Mouse (Mus musculus) liver, embryonic 12.5 days (tissue): ENCODE measurements around the gene Tut1. TPM values are rescaled to one million over a fixed set of nuclear protein-coding genes. Genes with fewer than 3 reads are reported as not detected.
A peak's percentile ranks its signal among the peaks of the same experiment; 100 is the strongest.
"Not testable (repeated sequence)": the region's sequence is repeated elsewhere in the genome, so short reads cannot be mapped to it uniquely, and the experiment has no call there.

ENCODE experiments used
- ATAC-seq: fragments of 200-750 bp; cut with Nextera tagmentation; 2 replicates; pipeline ENCODE4 v1.8.0; 2017; ENCODE audit warnings: moderate number of reproducible peaks, mild to moderate bottlenecking, moderate library complexity
- H3K27ac ChIP-seq: fragments of 300-500 bp; sonication (generic); 2 replicates; pipeline ENCODE4 v1.5.1; 2016; ENCODE audit warnings: mild to moderate bottlenecking
- H3K27me3 ChIP-seq: fragments of 300-500 bp; sonication (generic); replicated peaks from 2 replicates; pipeline ENCODE4 v1.6.1; 2016; ENCODE audit warnings: mild to moderate bottlenecking, moderate library complexity
- H3K36me3 ChIP-seq: fragments of 300-500 bp; sonication (generic); 2 replicates; pipeline ENCODE4 v1.6.1; 2016; ENCODE audit warnings: mild to moderate bottlenecking, moderate library complexity
- H3K4me1 ChIP-seq: fragments of 300-500 bp; sonication (generic); 2 replicates; pipeline ENCODE4 v1.6.1; 2016
- H3K4me2 ChIP-seq: fragments of 300-500 bp; sonication (generic); 2 replicates; pipeline ENCODE4 v1.6.1; 2016; ENCODE audit warnings: mild to moderate bottlenecking, moderate library complexity
- H3K4me3 ChIP-seq: fragments of 300-500 bp; sonication (generic); 2 replicates; pipeline ENCODE4 v1.5.1; 2016; ENCODE audit warnings: mild to moderate bottlenecking, moderate library complexity
- H3K9ac ChIP-seq: fragments of 300-500 bp; sonication (generic); 2 replicates; pipeline ENCODE4 v1.6.1; 2016; ENCODE audit warnings: mild to moderate bottlenecking, moderate library complexity
- H3K9me3 ChIP-seq: fragments of 300-500 bp; sonication (generic); replicated peaks from 2 replicates; pipeline ENCODE4 v1.6.1; 2016; ENCODE audit warnings: mild to moderate bottlenecking, moderate library complexity
- WGBS: fragments of 180-500 bp; shearing (Covaris S2); methylation state at CpG from one replicate; pipeline ENCODE4 v1.1.7; 2016; ENCODE audit not compliant: insufficient replicate concordance; 5-methylcytosine and 5-hydroxymethylcytosine counted together
- polyA plus RNA-seq: library from polyadenylated mRNA; unstranded; fragments of >200 nt; fragmentation: Nextera tagmentation; extraction: Ambion mirVana; gene quantifications from 2 replicates; pipeline ENCODE4 v1.2.1, GENCODE M21; 2016

Tut1 gene
- polyA plus RNA-seq, 1 experiment from 2014 or later: 27.7 TPM

DNA sequence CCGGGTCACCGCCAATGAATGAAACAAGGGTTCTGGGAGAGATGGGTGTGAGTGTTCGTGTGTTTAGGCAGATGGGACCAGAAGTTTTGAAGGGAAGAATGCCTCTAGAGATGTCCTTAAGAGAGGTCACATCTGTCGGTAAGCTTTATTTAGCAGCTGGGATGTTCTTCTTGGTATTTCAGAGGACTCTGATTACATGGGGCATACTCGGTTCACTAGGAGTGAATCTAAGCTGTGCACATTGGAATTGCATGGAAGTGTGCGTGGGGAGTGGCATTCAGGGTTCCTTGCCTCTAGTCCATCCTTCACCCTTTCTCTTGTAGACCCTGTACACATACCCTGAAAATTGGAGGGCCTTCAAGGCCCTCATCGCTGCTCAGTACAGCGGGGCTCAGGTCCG lies 14.2 kb downstream of the Tut1 start:
- H3K9me3 ChIP-seq: no peaks in the 10 kb centered on the region
- peak overlapping the region; percentile 82 for H3K27ac ChIP-seq
- peak overlapping the region; percentile 89 for H3K4me2 ChIP-seq
- H3K9ac ChIP-seq: peak overlapping the region; percentile 90
- no peaks in the 10 kb centered on the region for H3K27me3 ChIP-seq
- 2% methylated on average over 9 of the region's 9 CpGs for WGBS
- H3K4me1 ChIP-seq: peaks cover 51% of the 10 kb centered on the region
- ATAC-seq: no peak
- peaks cover 80% of the 10 kb centered on the region for H3K36me3 ChIP-seq
- H3K4me3 ChIP-seq: peak overlapping the region; percentile 80

DNA sequence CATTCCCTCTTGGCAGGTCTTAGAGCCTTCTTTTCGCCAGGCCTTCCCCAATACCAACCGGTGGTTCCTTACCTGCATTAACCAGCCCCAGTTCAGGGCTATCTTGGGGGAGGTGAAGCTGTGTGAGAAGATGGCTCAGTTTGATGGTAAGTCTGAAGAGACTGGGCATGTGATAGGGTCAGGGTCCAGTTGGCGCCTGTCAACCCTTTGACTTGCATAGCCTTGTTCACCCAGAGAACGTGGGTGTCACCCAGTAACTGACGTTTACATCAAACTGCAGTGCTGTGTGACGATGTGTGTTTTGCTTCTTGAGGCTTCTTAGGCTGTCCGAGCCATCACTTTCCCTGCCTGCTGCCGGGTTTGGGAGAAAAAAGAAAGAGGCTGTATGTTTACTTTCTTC lies 18.8 kb downstream of the Tut1 start:
- H3K4me3 ChIP-seq, H3K9ac ChIP-seq, H3K9me3 ChIP-seq, H3K27me3 ChIP-seq, H3K4me2 ChIP-seq, ATAC-seq, H3K27ac ChIP-seq: not testable (repeated sequence)
- 70% methylated on average over 8 of the region's 8 CpGs for WGBS
- H3K36me3 ChIP-seq: peaks cover 92% of the 10 kb centered on the region
- peaks cover 49% of the 10 kb centered on the region for H3K4me1 ChIP-seq

DNA sequence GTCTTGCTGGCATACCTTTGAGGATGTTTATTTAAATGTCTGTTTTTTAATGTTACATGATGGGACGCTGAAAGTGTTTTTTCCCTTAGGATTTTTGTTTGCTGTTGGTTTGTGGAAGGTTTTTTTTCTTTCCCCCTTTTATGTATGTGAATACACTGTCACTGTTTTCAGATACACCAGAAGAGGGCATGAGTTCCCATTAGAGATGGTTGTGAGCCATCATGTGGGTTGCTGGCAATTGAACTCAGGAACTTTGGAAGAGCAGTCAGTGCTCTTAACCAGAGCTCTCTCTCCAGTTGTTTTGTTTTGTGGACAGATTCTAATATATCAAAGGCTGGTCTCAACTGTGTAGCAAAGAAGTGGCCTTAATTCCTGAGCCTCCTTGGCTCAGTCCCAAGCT lies 21.0 kb downstream of the Tut1 start:
- Histone ChIP-seq H3K9ac (no peak overlapping the region), H3K27me3 (no peaks in the 10 kb centered on the region), H3K4me1 (peaks cover 32% of the 10 kb centered on the region), H3K36me3 (peaks cover 100% of the 10 kb centered on the region), H3K4me3 (no peak overlapping the region), H3K27ac (no peak overlapping the region), H3K4me2 (no peak overlapping the region), H3K9me3 (no peaks in the 10 kb centered on the region)
- 76% methylated on average over 1 of the region's 1 CpGs for WGBS
- ATAC-seq: no peak

DNA sequence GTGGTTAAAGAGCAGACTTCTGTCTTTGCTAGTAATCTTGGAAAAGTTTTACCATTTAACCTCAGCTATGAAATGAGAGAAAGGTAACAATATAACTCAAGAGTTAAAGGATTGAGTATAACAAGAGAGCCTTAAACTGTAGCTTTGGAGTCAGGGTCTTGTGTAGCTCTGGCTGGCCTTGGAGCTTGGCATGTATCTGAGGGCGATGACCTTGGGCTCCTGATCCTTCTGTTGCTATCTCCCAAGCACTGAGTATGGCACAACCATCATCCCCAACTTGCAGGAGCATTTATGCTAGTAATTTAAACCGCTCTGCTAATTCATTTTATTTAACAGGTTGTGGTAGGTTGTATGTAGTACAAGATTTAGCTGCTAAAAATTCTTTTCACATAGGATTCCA lies 21.8 kb downstream of the Tut1 start:
- Histone ChIP-seq H3K27ac (no peak overlapping the region), H3K9me3 (no peaks in the 10 kb centered on the region), H3K4me1 (peaks cover 34% of the 10 kb centered on the region), H3K4me2 (no peak overlapping the region), H3K4me3 (no peak overlapping the region), H3K9ac (no peak overlapping the region), H3K36me3 (peaks cover 100% of the 10 kb centered on the region), H3K27me3 (no peaks in the 10 kb centered on the region)
- 81% methylated on average over 2 of the region's 2 CpGs for WGBS
- ATAC-seq: no peak

DNA sequence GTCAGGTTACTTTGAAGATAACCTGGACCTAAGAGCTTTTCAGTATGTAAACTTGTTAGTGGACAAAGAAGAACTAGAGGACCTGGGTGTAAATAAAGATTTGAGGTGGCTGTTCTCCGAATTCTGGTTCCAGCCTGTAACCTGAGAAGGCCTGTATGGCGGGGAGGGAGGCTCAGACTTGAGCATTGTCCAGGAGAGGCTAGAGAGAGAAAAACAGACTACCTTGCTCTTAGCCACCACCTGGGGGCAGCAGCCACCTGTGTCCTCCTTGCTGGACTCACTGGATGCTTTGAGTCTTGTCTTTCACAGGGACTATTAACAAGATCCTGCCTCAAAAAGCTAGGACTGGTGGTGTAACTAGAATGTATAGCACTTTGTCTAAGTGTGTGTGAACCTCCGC lies 22.9 kb downstream of the Tut1 start:
- H3K36me3 ChIP-seq: peaks cover 95% of the 10 kb centered on the region
- H3K4me3 ChIP-seq: no peak overlapping the region
- ATAC-seq: no peak
- H3K4me1 ChIP-seq: peaks cover 31% of the 10 kb centered on the region
- H3K9me3 ChIP-seq: no peaks in the 10 kb centered on the region
- 68% methylated on average over 3 of the region's 3 CpGs for WGBS
- no peak overlapping the region for H3K4me2 ChIP-seq
- no peaks in the 10 kb centered on the region for H3K27me3 ChIP-seq
- H3K27ac ChIP-seq: no peak overlapping the region
- no peak overlapping the region for H3K9ac ChIP-seq

DNA sequence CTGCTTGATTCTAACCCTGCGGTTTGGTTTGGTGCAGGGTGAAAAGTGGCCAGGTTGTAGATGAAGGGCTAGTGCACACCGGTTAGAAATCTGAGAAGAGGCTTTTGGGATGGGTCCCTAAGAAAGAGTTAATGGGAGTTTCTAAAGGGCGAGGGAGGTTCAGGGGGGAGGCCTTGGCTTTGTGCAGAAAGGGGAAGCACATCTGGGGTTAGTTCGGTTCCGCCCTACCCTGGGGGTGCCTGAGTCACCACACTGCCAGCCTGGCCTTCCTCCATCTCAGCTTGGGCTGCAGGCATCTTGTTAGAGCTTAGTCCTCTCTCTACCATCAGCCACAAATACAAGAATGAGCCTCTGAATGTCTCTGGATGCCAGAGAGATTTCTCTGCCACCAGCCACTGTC lies 27.1 kb downstream of the Tut1 start:
- ATAC-seq: no peak
- peaks cover 4% of the 10 kb centered on the region for H3K27me3 ChIP-seq
- no peak overlapping the region for H3K4me3 ChIP-seq
- no peaks in the 10 kb centered on the region for H3K9me3 ChIP-seq
- peaks cover 43% of the 10 kb centered on the region for H3K4me1 ChIP-seq
- WGBS: 43% methylated on average over 5 of the region's 5 CpGs
- H3K27ac ChIP-seq: 0 out of 2 replicates have a peak overlapping the region, but pooled peaks have one; percentile 37
- no peak overlapping the region for H3K9ac ChIP-seq
- H3K36me3 ChIP-seq: peaks cover 53% of the 10 kb centered on the region
- no peak overlapping the region for H3K4me2 ChIP-seq

DNA sequence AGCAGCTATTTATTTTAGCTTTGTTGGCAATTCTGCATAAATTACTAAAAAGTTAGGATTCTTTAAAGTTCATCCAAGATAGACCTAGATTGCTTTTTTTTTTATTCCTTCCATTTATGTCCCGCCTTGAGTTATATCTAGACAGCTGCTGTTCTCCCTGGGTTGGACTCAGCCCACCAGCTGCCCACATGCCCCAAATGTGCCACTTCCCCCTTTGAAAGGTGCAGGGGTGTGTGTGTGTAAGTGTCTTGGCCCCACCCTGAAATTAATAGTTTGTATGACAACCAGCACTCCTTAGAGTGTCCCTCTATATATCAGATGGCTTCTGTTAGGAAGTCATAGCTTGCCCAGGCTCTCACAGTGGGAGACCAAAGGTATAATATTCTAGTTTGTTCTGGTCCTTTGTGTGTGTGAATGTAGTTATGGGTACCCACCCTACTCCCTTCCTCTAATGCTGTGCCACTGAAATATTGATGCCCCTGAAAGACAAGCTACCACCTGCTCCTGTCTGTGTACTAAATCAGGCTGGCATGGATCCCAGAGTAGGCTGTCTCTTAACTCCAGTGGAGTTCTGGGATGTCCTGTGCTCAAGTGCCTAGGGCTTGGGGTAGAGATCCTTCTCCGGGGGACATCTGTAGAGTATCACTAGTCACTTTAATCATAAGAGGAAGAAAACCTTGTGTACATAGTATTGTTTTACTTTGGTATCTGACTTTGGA lies 28.0 kb downstream of the Tut1 start:
- no peak overlapping the region for H3K27ac ChIP-seq
- ATAC-seq: no peak

DNA sequence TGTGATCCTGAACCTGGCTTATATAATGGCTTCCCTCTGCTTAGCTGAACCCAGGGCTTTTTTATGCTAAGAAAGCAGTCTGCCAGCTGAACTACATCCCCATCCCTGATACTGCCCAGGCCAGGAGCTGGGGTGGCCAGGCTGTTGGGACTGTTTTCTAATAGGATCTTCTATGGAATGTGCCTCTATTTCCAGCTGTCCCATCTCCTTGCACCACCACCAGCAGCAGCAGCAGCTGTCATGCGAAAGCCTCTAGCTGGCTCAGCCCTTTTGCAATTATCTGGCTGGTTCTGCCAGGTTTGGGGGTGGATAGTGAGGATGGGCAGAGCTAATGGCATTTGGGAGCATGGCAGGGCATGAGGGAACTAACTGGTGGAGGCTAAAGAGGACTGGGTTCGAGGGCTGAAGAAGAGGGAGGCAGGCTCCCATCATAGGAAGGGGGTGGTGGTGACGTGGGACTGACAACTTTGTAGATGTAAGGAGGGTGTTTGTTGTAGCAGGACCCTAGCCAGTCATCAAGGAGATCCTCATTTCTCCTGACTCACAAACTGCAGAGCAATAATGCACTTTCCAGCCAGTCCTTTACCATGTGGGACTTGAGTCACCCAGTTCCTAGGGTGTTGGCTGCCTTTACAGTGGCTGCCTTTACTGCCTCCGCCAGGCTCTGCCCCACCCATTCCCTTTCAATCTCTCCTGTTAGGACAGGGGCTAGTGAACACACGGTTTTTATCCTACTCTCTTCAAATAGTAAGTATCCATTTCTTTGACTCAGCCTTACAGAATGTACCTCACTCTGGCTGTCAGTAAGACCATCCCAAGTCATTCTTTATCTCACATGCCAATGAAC lies 28.9 kb downstream of the Tut1 start:
- H3K36me3 ChIP-seq: peaks cover 35% of the 10 kb centered on the region
- H3K9ac ChIP-seq: no peak overlapping the region
- H3K4me1 ChIP-seq: peaks cover 43% of the 10 kb centered on the region
- ATAC-seq: peak; percentile 14; the same call in 1 of the 2 replicates
- peaks cover 21% of the 10 kb centered on the region for H3K27me3 ChIP-seq
- H3K4me3 ChIP-seq: no peak overlapping the region
- no peaks in the 10 kb centered on the region for H3K9me3 ChIP-seq
- 36% methylated on average over 5 of the region's 5 CpGs for WGBS
- H3K27ac ChIP-seq: no peak overlapping the region
- no peak overlapping the region for H3K4me2 ChIP-seq

More for the DNA sequence above, 28.0 kb downstream of the Tut1 start:
- Histone ChIP-seq H3K4me1 (peaks cover 43% of the 10 kb centered on the region), H3K4me2 (no peak overlapping the region), H3K9ac (no peak overlapping the region), H3K27me3 (peaks cover 12% of the 10 kb centered on the region), H3K4me3 (no peak overlapping the region), H3K36me3 (peaks cover 45% of the 10 kb centered on the region), H3K9me3 (no peaks in the 10 kb centered on the region)
- WGBS: 67% methylated on average over 2 of the region's 2 CpGs

DNA sequence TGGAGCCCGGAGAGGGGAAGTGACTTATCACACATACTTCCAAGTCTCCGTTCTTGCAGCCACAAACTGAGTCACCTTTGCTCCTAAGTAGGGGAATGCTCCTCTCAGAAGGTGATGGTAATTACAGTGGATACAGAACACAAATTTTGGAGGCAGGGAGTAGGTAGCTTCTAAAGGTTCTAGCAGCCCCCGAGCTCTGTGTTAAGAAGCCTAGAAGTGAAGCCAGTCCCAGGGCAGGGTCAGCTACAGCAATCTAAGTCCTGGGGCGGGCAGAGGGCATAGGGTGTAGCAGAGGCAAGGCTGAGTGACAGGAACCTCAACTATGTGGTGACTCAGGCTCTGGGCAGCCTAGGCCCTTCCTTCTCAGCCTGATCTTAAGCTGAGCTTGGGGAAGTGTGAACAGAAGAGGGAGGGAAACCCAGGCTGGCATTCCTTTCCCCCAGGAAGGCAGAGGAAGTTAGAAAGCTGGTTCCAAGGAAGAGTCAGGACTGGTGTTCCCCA lies 29.6 kb downstream of the Tut1 start:
- H3K9ac ChIP-seq: no peak overlapping the region
- 12% methylated on average over 4 of the region's 4 CpGs for WGBS
- peaks cover 29% of the 10 kb centered on the region for H3K36me3 ChIP-seq
- ATAC-seq: no peak
- peaks cover 28% of the 10 kb centered on the region for H3K27me3 ChIP-seq
- no peaks in the 10 kb centered on the region for H3K9me3 ChIP-seq
- no peak overlapping the region for H3K4me3 ChIP-seq
- H3K4me2 ChIP-seq: no peak overlapping the region
- H3K27ac ChIP-seq: no peak overlapping the region
- H3K4me1 ChIP-seq: peaks cover 47% of the 10 kb centered on the region

DNA sequence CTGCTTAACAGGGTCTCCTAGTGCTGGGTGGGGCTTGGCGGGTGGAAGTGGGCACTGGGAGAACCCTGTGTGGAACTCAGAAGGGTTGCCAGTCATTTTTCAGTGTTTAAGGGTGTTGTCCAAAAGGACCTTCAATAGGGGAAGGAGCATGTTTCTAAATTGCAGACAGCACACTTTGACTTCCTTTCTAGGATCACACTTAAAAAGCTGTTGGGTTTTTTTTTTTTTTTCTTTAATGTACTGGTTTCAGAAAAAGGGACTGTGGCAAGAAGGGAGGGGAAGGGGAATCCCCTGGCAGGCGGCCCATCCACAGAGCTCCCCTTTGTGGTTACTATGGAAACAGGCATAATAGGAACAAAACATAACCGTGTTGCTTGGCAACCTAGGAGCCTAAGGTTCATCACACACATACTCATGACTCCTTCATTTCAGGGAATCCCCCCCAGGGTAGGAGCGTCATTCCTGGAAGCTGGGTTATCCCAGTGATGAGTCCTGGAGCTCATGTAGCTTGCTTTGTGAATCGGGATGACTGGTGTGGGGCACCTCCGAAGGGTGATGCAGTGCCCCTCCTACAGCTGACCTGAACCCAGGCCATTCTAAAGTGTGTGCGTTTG lies 30.7 kb downstream of the Tut1 start:
- Histone ChIP-seq H3K27ac (no peak overlapping the region), H3K9me3 (no peaks in the 10 kb centered on the region)
- WGBS: 37% methylated on average over 7 of the region's 7 CpGs

DNA sequence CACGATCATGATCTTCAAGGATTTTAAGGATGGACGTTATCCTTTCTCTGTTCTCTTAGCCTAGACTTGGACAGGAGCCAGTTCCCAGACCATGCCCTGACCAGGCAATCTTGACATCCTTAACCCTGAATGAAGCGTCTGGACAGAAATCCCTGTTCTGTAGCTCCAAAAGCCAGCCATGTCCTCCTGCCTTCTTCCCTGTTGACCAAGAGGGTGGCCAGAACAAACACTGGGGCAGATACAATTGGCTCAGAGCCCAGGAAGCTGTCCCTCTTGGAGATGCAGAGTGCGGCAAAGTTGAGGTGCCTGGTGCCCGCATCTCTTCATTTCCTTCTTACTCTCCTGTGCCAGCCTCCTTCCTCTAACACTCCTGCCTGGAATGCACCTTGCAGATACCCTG lies 32.2 kb downstream of the Tut1 start:
- no peak overlapping the region for H3K27ac ChIP-seq
- ATAC-seq: no peak
- H3K9ac ChIP-seq: no peak overlapping the region
- peaks cover 55% of the 10 kb centered on the region for H3K27me3 ChIP-seq
- WGBS: 67% methylated on average over 5 of the region's 5 CpGs
- no peak overlapping the region for H3K4me2 ChIP-seq
- H3K36me3 ChIP-seq: peaks cover 2% of the 10 kb centered on the region
- H3K4me1 ChIP-seq: peaks cover 57% of the 10 kb centered on the region
- no peak overlapping the region for H3K4me3 ChIP-seq
- no peaks in the 10 kb centered on the region for H3K9me3 ChIP-seq

More for the DNA sequence above, 30.7 kb downstream of the Tut1 start:
- peaks cover 49% of the 10 kb centered on the region for H3K4me1 ChIP-seq
- no peak overlapping the region for H3K4me2 ChIP-seq
- no peak overlapping the region for H3K9ac ChIP-seq
- no peak overlapping the region for H3K4me3 ChIP-seq
- ATAC-seq: no peak
- peaks cover 17% of the 10 kb centered on the region for H3K36me3 ChIP-seq
- peaks cover 39% of the 10 kb centered on the region for H3K27me3 ChIP-seq

DNA sequence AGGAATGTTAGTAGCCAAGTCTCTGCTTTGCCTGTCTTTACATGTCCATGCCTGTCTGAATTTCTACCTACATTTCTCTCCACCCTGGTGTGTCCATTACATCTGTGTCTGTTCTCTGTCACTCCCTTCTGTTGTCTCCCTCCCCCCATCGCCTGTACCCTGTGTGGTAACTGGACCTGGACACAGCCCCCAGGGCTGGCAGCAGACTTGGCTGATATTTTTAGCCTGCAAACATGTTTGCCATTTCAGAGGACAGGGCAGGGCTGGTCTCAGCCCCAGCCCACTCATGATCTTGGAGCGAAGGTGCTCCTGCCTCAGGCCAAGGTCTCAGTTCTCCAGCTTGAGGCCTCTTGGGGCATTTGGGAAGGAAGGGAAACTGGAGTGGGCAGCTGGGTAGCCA lies 34.2 kb downstream of the Tut1 start:
- 59% methylated on average over 2 of the region's 2 CpGs for WGBS
- H3K9ac ChIP-seq: no peak overlapping the region
- ATAC-seq: no peak
- no peak overlapping the region for H3K4me3 ChIP-seq
- H3K36me3 ChIP-seq: no peaks in the 10 kb centered on the region
- peaks cover 52% of the 10 kb centered on the region for H3K4me1 ChIP-seq
- H3K4me2 ChIP-seq: no peak overlapping the region
- no peak overlapping the region for H3K27ac ChIP-seq
- H3K27me3 ChIP-seq: peaks cover 66% of the 10 kb centered on the region
- H3K9me3 ChIP-seq: no peaks in the 10 kb centered on the region
